8 mouse cellular contexts compared by ENCODE assay signal in genomic region chr13:45512531-45512930, GRCm38 (mm10). TPM values are rescaled to one million over a fixed set of nuclear protein-coding genes. Genes with fewer than 3 reads are reported as not detected.
A peak's percentile ranks its signal among the peaks of the same experiment; 100 is the strongest.
DNase-seq lines count a peak whose midpoint lies in the region; ATAC-seq lines count a peak whose summit lies in the region.

No protein-coding gene starts in this region.

- H3K4me3 ChIP-seq in liver, embryonic 13.5 days (replicated peaks) = peak overlapping the region; percentile 78
- H3K4me3 ChIP-seq in forebrain, embryonic 13.5 days = no peak overlapping the region

- 33% methylated on average over 8 of the region's 8 CpGs for WGBS in liver, embryonic 13.5 days (ENCODE audit: insufficient replicate concordance)
- 88% methylated on average over 8 of the region's 8 CpGs for WGBS in forebrain, embryonic 13.5 days

- H3K4me1 ChIP-seq in liver, embryonic 13.5 days (replicated peaks) = peaks cover 89% of the 10 kb centered on the region
- H3K4me1 ChIP-seq in forebrain, embryonic 13.5 days = peaks cover 42% of the 10 kb centered on the region

- ATAC-seq in hematopoietic stem cell, adult 5-6 weeks (replicated peaks in 1 of 2; ENCODE audit: insufficient read depth in 1 of 2, low FRiP score in 2 of 2, low TSS enrichment in 1 of 2, low read depth in 1 of 2, poor library complexity in 2 of 2, severe bottlenecking in 2 of 2) = peak; percentile 24 to 37; a peak in 2 of 4 replicates
- ATAC-seq in liver, embryonic 13.5 days (ENCODE audit: low read depth) = peak; percentile 1; the same call in 1 of the 2 replicates
- no peak for ATAC-seq in forebrain, embryonic 13.5 days

- H3K9me3 ChIP-seq in liver, embryonic 13.5 days (replicated peaks) = no peaks in the 10 kb centered on the region
- H3K9me3 ChIP-seq in forebrain, embryonic 13.5 days (replicated peaks) = no peaks in the 10 kb centered on the region

- peak overlapping the region; percentile 94 for H3K9ac ChIP-seq in liver, embryonic 13.5 days
- no peak overlapping the region for H3K9ac ChIP-seq in forebrain, embryonic 13.5 days

- peak overlapping the region; percentile 97 for H3K27ac ChIP-seq in liver, embryonic 13.5 days
- no peak overlapping the region for H3K27ac ChIP-seq in forebrain, embryonic 13.5 days

- DNase-seq in adrenal gland, postnatal 36 days = peak; percentile 16 to 34
- no peak for DNase-seq in adrenal gland, adult 2 months
- DNase-seq in adipocyte (ENCODE audit: low spot score) = peak; percentile 12
- DNase-seq in liver, embryonic 13.5 days = no peak
- DNase-seq in neural tube, embryonic 10.5 days (ENCODE audit: extremely low spot score, low spot score) = no peak
- DNase-seq in MN1 (ENCODE audit: low spot score) = no peak

- H3K36me3 ChIP-seq in liver, embryonic 13.5 days = peaks cover 53% of the 10 kb centered on the region
- H3K36me3 ChIP-seq in forebrain, embryonic 13.5 days (ENCODE audit: poor library complexity, severe bottlenecking) = no peaks in the 10 kb centered on the region

- H3K27me3 ChIP-seq in liver, embryonic 13.5 days = no peaks in the 10 kb centered on the region
- peaks cover 16% of the 10 kb centered on the region for H3K27me3 ChIP-seq in forebrain, embryonic 13.5 days

- peak overlapping the region; percentile 73 for H3K4me2 ChIP-seq in liver, embryonic 13.5 days
- no peak overlapping the region for H3K4me2 ChIP-seq in forebrain, embryonic 13.5 days

RNA-seq across cellular contexts. Expression of gene Gmpr, which starts 5.3 kb away (rescaled TPM):
- total RNA-seq in adrenal gland, postnatal 36 days (2021) = 10 to 100 TPM; 16.9 to 34.3 TPM
- 100 to 1,000 TPM in 1 of 2 experiments, 10 to 100 TPM in 1; 57.8 to 114 TPM for total RNA-seq in adrenal gland, adult 2 months (2021)
- 22.8 and 34.2 TPM in 2 replicates for polyA plus RNA-seq in adrenal gland, adult 2 months (2012; rRNA removed)
- 11.7 and 19.6 TPM in 2 replicates for total RNA-seq in hematopoietic stem cell, adult 5-6 weeks (2017)
- polyA plus RNA-seq in liver, embryonic 13.5 days (2015; fragmentation: Nextera tagmentation; extraction: Ambion mirVana) = 352 and 354 TPM in 2 replicates
- polyA plus RNA-seq in forebrain, embryonic 13.5 days (2015; fragmentation: Nextera tagmentation; extraction: Ambion mirVana) = 14.0 and 17.2 TPM in 2 replicates

Comparison
In these comparisons a context has a peak if more than half of its experiments do, and no peak if none do; other contexts are left out.
1. DNase-seq: peak in adrenal gland, postnatal 36 days (2 of 2) and adipocyte (single experiment); none in adrenal gland, adult 2 months (single experiment), liver, embryonic 13.5 days (single experiment), neural tube, embryonic 10.5 days (single experiment) and MN1 (single experiment).